Mouse (Mus musculus) forebrain, embryonic 12.5 days (tissue): Measurements from ENCODE around the gene Vpreb1. TPM values are rescaled to one million over a fixed set of nuclear protein-coding genes. Genes with fewer than 3 reads are reported as not detected.
"Not testable (repeated sequence)": the region's sequence is repeated elsewhere in the genome, so short reads cannot be mapped to it uniquely, and the experiment has no call there.

Experiments
- ATAC-seq: fragments of 200-750 bp; cut with Nextera tagmentation; 2 replicates; pipeline ENCODE4 v1.8.0; 2017; ENCODE audit warnings: moderate TSS enrichment; ENCODE audit not compliant: low FRiP score
- H3K27ac ChIP-seq: fragments of 300-500 bp; sonication (generic); 2 replicates; pipeline ENCODE4 v1.5.1; 2016; ENCODE audit warnings: mild to moderate bottlenecking
- H3K27me3 ChIP-seq: fragments of 300-500 bp; sonication (generic); 2 replicates; pipeline ENCODE4 v1.6.1; 2016; ENCODE audit warnings: mild to moderate bottlenecking
- H3K36me3 ChIP-seq: fragments of 300-500 bp; sonication (generic); replicated peaks from 2 replicates; pipeline ENCODE4 v1.6.1; 2016; ENCODE audit warnings: mild to moderate bottlenecking
- H3K4me1 ChIP-seq: fragments of 300-500 bp; sonication (generic); 2 replicates; pipeline ENCODE4 v1.6.1; 2016
- H3K4me2 ChIP-seq: fragments of 300-500 bp; sonication (generic); 2 replicates; pipeline ENCODE4 v1.6.1; 2016; ENCODE audit warnings: mild to moderate bottlenecking, moderate library complexity
- H3K4me3 ChIP-seq: fragments of 300-500 bp; sonication (generic); replicated peaks from 2 replicates; pipeline ENCODE4 v1.5.1; 2016; ENCODE audit warnings: mild to moderate bottlenecking
- H3K9ac ChIP-seq: fragments of 300-500 bp; sonication (generic); 2 replicates; pipeline ENCODE4 v1.6.1; 2016; ENCODE audit warnings: mild to moderate bottlenecking
- H3K9me3 ChIP-seq: fragments of 300-500 bp; sonication (generic); 2 replicates; pipeline ENCODE4 v1.6.1; 2016
- WGBS: fragments of 180-500 bp; shearing (Covaris S2); methylation state at CpG from one replicate; pipeline ENCODE4 v1.1.7; 2016; 5-methylcytosine and 5-hydroxymethylcytosine counted together
- polyA plus RNA-seq: library from polyadenylated mRNA; unstranded; fragments of >200 nt; fragmentation: Nextera tagmentation; extraction: Ambion mirVana; gene quantifications from 2 replicates; pipeline ENCODE4 v1.2.1, GENCODE M21; 2016

The Vpreb1 gene
- polyA plus RNA-seq, 1 experiment from 2014 or later, result 2.1 TPM

- WGBS, result 100% methylated on average over 1 of the region's 1 CpGs
- no peak for ATAC-seq
- no peak overlapping the region for H3K4me2 ChIP-seq
Measured at GRCm38 (mm10) chr16:16888341-16888740, 17.7 kb upstream of the Vpreb1 start.

GRCm38 (mm10) chr16:16879025-16879424, 8.4 kb upstream of the Vpreb1 start:
- no peak for ATAC-seq

More at GRCm38 (mm10) chr16:16888341-16888740, 17.7 kb upstream of the Vpreb1 start:
- no peak overlapping the region for H3K9ac ChIP-seq
- H3K27me3 ChIP-seq, result no peaks in the 10 kb centered on the region
- no peak overlapping the region for H3K4me3 ChIP-seq
- no peaks in the 10 kb centered on the region for H3K4me1 ChIP-seq
- H3K36me3 ChIP-seq, result peaks cover 100% of the 10 kb centered on the region
- no peaks in the 10 kb centered on the region for H3K9me3 ChIP-seq
- H3K27ac ChIP-seq, result no peak overlapping the region

GRCm38 (mm10) chr16:16870241-16870616, 414 bp downstream of the Vpreb1 start:
- peak overlapping the region; percentile 77 for H3K4me3 ChIP-seq
- no peaks in the 10 kb centered on the region for H3K9me3 ChIP-seq
- peak overlapping the region; percentile 68 for H3K4me2 ChIP-seq
- H3K27me3 ChIP-seq, result no peaks in the 10 kb centered on the region
- H3K9ac ChIP-seq, result peak overlapping the region; percentile 86; the same call in 1 of the 2 replicates
- peaks cover 3% of the 10 kb centered on the region; the same call in 1 of the 2 replicates for H3K36me3 ChIP-seq
- ATAC-seq, result peak; percentile 76
- WGBS, result 35% methylated on average over 7 of the region's 7 CpGs
- H3K4me1 ChIP-seq, result peaks cover 9% of the 10 kb centered on the region
- peak overlapping the region; percentile 95; the same call in 1 of the 2 replicates for H3K27ac ChIP-seq

More at GRCm38 (mm10) chr16:16879025-16879424, 8.4 kb upstream of the Vpreb1 start:
- no peaks in the 10 kb centered on the region for H3K4me1 ChIP-seq
- 88% methylated on average over 5 of the region's 5 CpGs for WGBS
- H3K4me3 ChIP-seq, result no peak overlapping the region
- peaks cover 84% of the 10 kb centered on the region for H3K36me3 ChIP-seq
- no peak overlapping the region for H3K4me2 ChIP-seq
- H3K27me3 ChIP-seq, result no peaks in the 10 kb centered on the region
- H3K27ac ChIP-seq, result no peak overlapping the region
- peaks cover 10% of the 10 kb centered on the region for H3K9me3 ChIP-seq
- no peak overlapping the region for H3K9ac ChIP-seq

GRCm38 (mm10) chr16:16865696-16866561, 4.7 kb downstream of the Vpreb1 start:
- H3K27me3 ChIP-seq, result no peaks in the 10 kb centered on the region
- H3K27ac ChIP-seq, result no peak overlapping the region
- ATAC-seq, result no peak
- H3K36me3 ChIP-seq, result no peaks in the 10 kb centered on the region
- no peak overlapping the region for H3K9ac ChIP-seq
- no peaks in the 10 kb centered on the region for H3K9me3 ChIP-seq
- WGBS, result 64% methylated on average over 4 of the region's 5 CpGs
- no peak overlapping the region for H3K4me3 ChIP-seq
- no peak overlapping the region for H3K4me2 ChIP-seq
- no peaks in the 10 kb centered on the region for H3K4me1 ChIP-seq

GRCm38 (mm10) chr16:16865217-16865616, 5.4 kb downstream of the Vpreb1 start:
- Histone ChIP-seq H3K36me3 (no peaks in the 10 kb centered on the region), H3K4me3 (no peak overlapping the region), H3K4me1 (no peaks in the 10 kb centered on the region), H3K27me3 (no peaks in the 10 kb centered on the region), H3K27ac (no peak overlapping the region), H3K9me3 (no peaks in the 10 kb centered on the region), H3K9ac (no peak overlapping the region), H3K4me2 (no peak overlapping the region)
- ATAC-seq, result no peak

GRCm38 (mm10) chr16:16863978-16864377, 6.7 kb downstream of the Vpreb1 start, which contains the start of gene Igll1:
TSS of gene Igll1 (minus strand) at chr16:16863985.
- Histone ChIP-seq H3K36me3 (no peaks in the 10 kb centered on the region), H3K4me3 (no peak within 1 kb of the TSS), H3K27ac (no peak within 1 kb of the TSS), H3K27me3 (no peaks in the 10 kb centered on the region), H3K9ac (no peak within 1 kb of the TSS), H3K4me1 (no peaks in the 10 kb centered on the region), H3K9me3 (no peaks in the 10 kb centered on the region), H3K4me2 (no peak within 1 kb of the TSS)
- WGBS, result 79% methylated on average over 2 of the region's 2 CpGs
- no peak for ATAC-seq

GRCm38 (mm10) chr16:16862288-16862687, 8.4 kb downstream of the Vpreb1 start:
- no peaks in the 10 kb centered on the region for H3K4me1 ChIP-seq
- H3K9ac ChIP-seq, result no peak overlapping the region
- no peak overlapping the region for H3K4me3 ChIP-seq
- no peak overlapping the region for H3K27ac ChIP-seq
- 83% methylated on average over 3 of the region's 3 CpGs for WGBS
- no peaks in the 10 kb centered on the region for H3K9me3 ChIP-seq
- no peaks in the 10 kb centered on the region for H3K27me3 ChIP-seq
- no peak overlapping the region for H3K4me2 ChIP-seq
- H3K36me3 ChIP-seq, result no peaks in the 10 kb centered on the region
- ATAC-seq, result no peak

- ATAC-seq, result no peak
- WGBS, result 78% methylated on average over 13 of the region's 13 CpGs
Measured at GRCm38 (mm10) chr16:16856731-16857476, 13.7 kb downstream of the Vpreb1 start.

GRCm38 (mm10) chr16:16856054-16856453, 14.6 kb downstream of the Vpreb1 start:
- not testable (repeated sequence) for H3K9ac ChIP-seq, H3K4me2 ChIP-seq, H3K9me3 ChIP-seq, H3K4me1 ChIP-seq, H3K4me3 ChIP-seq, H3K36me3 ChIP-seq, H3K27me3 ChIP-seq, H3K27ac ChIP-seq, ATAC-seq
- WGBS, result 88% methylated on average over 9 of the region's 9 CpGs

More at GRCm38 (mm10) chr16:16856731-16857476, 13.7 kb downstream of the Vpreb1 start:
- Histone ChIP-seq H3K4me2 (no peak overlapping the region), H3K4me1 (no peaks in the 10 kb centered on the region), H3K9ac (no peak overlapping the region), H3K27ac (no peak overlapping the region), H3K27me3 (peaks cover 3% of the 10 kb centered on the region; the same call in 1 of the 2 replicates), H3K9me3 (no peaks in the 10 kb centered on the region), H3K4me3 (no peak overlapping the region), H3K36me3 (no peaks in the 10 kb centered on the region)

GRCm38 (mm10) chr16:16855541-16855940, 15.1 kb downstream of the Vpreb1 start:
- H3K27me3 ChIP-seq, result peaks cover 3% of the 10 kb centered on the region; the same call in 1 of the 2 replicates
- H3K4me3 ChIP-seq, result no peak overlapping the region
- no peak overlapping the region for H3K9ac ChIP-seq
- H3K36me3 ChIP-seq, result no peaks in the 10 kb centered on the region
- no peak overlapping the region for H3K4me2 ChIP-seq
- 90% methylated on average over 1 of the region's 1 CpGs for WGBS
- no peak for ATAC-seq
- H3K9me3 ChIP-seq, result 0 out of 2 replicates have a peak, but pooled peaks cover 2% of the 10 kb centered on the region
- H3K4me1 ChIP-seq, result no peaks in the 10 kb centered on the region
- no peak overlapping the region for H3K27ac ChIP-seq

GRCm38 (mm10) chr16:16854836-16855235, 15.8 kb downstream of the Vpreb1 start:
- Histone ChIP-seq H3K36me3 (no peaks in the 10 kb centered on the region), H3K27me3 (peaks cover 3% of the 10 kb centered on the region; the same call in 1 of the 2 replicates), H3K9me3 (0 out of 2 replicates have a peak, but pooled peaks cover 2% of the 10 kb centered on the region), H3K4me3 (no peak overlapping the region), H3K4me2 (no peak overlapping the region), H3K27ac (no peak overlapping the region), H3K9ac (no peak overlapping the region), H3K4me1 (no peaks in the 10 kb centered on the region)
- 39% methylated on average over 6 of the region's 6 CpGs for WGBS
- ATAC-seq, result no peak

GRCm38 (mm10) chr16:16852411-16852810, 18.2 kb downstream of the Vpreb1 start:
- H3K27me3 ChIP-seq, result peaks cover 3% of the 10 kb centered on the region; the same call in 1 of the 2 replicates
- no peak for ATAC-seq
- no peak overlapping the region for H3K4me3 ChIP-seq
- H3K27ac ChIP-seq, result no peak overlapping the region
- no peaks in the 10 kb centered on the region for H3K4me1 ChIP-seq
- H3K9me3 ChIP-seq, result 0 out of 2 replicates have a peak, but pooled peaks cover 2% of the 10 kb centered on the region
- no peak overlapping the region for H3K4me2 ChIP-seq
- no peaks in the 10 kb centered on the region for H3K36me3 ChIP-seq
- no peak overlapping the region for H3K9ac ChIP-seq
- 82% methylated on average over 3 of the region's 3 CpGs for WGBS
